Mouse (Mus musculus) skeletal muscle tissue, adult 2 months (tissue): ENCODE data around the gene Iqch.

Experiments
- DNase-seq: peaks from one replicate; pipeline ENCODE4 v3.0.0-alpha.2; 2012; ENCODE audit warnings: low read depth, low spot score

Gene Iqch

DNA sequence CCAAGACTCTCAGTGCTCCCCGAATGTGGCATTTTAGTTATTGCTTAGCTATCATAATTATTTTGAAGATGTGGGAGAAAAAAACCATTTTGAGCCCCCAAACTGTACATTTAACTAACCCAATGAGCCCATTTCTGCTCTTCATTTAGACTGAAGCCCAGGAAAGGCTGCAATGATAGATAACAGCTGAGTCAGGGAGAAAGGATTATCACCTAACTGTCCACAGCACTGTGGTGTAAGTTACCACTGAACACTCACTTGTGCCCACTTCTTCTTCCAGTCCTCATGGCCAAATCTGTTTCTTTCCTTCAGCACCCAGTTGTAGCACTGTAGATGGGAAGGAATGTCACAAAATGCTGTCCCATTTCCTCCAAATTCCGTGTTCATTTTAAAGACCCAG is 106.5 kb downstream of the Iqch start:
- no peak for DNase-seq

GRCm38 (mm10) chr9:63493746-63494145 is 108.5 kb downstream of the Iqch start:
- no peak for DNase-seq

GRCm38 (mm10) chr9:63492291-63492690 is 110.0 kb downstream of the Iqch start:
- no peak for DNase-seq

GRCm38 (mm10) chr9:63490521-63491307 is 111.6 kb downstream of the Iqch start:
- no peak for DNase-seq

DNA sequence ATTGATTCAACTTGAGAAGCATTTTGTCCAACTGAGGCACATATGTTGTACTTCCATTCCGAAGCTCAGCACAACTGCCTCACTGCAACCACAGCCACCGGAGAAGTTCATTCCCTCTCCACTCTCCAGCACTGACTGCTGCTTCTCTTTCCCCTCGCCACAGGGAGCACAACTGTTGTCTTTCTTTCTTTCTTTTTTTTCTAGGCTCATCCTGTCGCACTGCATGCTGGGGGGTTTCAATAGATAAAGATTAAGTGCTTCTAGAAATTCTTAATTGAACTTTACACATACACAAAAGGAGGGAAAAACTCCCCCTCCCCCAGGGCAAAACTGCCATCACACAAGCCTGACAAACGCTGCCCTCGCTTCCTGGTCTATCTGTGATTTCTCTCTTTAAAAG is 113.1 kb downstream of the Iqch start:
- no peak for DNase-seq

- no peak for DNase-seq
These were observed 136.7 kb downstream of the Iqch start for GRCm38 (mm10) chr9:63465561-63465960.

- DNase-seq, result peak; percentile 53
These were observed 140.0 kb downstream of the Iqch start for GRCm38 (mm10) chr9:63462296-63462695.

DNA sequence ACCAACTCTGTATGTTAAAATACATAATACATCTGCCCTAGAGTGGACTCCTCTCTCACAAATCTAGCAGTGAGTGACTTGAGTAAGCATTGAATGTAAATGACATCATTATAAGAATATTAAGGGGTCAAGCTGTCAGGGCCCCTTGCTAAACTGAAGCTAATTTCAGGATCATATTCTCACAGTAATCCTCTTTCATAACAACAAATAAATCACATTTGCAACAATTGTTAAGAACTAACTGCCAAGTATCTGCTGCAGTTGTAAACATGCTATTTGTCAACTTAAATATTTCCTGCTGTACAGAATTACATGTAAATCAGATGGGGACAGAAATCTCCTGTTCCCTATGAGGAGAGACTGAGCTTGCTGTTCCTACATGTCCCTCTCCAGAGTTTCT is 145.9 kb downstream of the Iqch start:
- no peak for DNase-seq

DNA sequence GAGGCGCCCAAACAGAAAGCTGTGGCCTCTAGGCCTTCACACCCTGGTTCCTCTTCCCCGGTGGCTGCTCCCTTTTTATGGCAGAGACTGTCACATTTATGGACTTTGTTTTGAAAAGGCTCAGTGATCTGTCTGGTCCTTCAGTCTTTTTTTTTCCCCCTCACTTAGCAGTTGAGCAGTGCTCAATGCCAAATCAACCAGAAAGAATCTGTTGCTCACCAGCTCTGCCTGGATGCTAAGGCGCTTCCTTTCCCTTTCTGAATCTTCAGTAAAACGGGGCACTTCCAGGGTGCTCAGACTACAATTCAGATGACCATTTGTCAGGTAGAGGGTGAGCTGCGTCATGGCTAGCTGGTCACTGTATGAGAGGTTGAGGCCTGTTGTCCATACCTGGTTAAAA is 148.0 kb downstream of the Iqch start:
- DNase-seq, result no peak

- DNase-seq, result no peak
These were observed 151.7 kb downstream of the Iqch start for GRCm38 (mm10) chr9:63450531-63451030.

DNA sequence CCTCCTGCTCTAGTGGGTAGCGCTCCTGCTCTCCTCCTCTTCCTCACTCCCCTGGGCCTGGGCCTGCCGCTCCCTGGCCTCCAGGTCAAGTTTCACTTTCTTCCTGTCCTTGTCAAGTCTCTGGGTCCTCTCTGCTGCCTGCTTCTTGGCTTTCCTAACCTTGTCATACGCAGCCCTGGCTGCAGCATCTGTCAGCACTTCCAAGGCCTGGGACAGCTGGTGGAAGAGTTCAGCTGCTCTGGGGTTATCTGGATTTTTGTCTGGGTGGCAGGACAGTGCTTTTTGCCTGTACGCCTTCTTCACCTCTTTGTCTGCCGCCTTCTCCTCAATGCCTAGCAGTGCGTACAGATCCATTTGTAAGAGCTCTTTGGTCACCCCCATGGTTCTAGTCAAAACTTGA is 158.6 kb downstream of the Iqch start:
- DNase-seq, result peak; percentile 57

GRCm38 (mm10) chr9:63430652-63431051 is 171.6 kb downstream of the Iqch start:
- no peak for DNase-seq

GRCm38 (mm10) chr9:63421096-63421736 is 181.1 kb downstream of the Iqch start:
- DNase-seq, result no peak

- DNase-seq, result no peak
These were observed 181.9 kb downstream of the Iqch start for GRCm38 (mm10) chr9:63420396-63420795.

GRCm38 (mm10) chr9:63400176-63400575 is 202.1 kb downstream of the Iqch start:
- DNase-seq, result no peak

- DNase-seq, result no peak
These were observed 202.9 kb downstream of the Iqch start for GRCm38 (mm10) chr9:63399463-63399815.

GRCm38 (mm10) chr9:63398611-63399462 is 203.5 kb downstream of the Iqch start, which contains the start of gene 2300009A05Rik:
TSS of gene 2300009A05Rik (minus strand) at chr9:63399246.
- peak; percentile 95 for DNase-seq

DNA sequence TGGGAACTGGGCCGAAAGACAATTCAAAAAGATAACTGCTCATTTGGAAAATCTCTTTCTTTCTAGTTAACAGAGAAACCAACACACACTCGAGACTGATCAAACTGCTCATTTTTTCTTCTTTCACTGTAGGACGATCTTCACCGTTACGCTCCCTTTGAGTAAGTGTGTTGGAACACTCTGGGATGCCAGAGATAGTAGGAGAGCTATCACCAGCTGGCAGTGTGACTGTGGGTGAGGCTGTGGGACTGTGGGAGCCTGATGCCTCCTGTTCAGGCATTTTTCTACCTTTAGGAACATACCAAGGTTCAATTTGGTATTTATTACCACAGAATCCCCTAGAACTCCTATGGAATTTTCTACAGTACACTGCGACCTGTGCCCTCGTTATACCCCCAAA is 206.7 kb downstream of the Iqch start:
- DNase-seq, result no peak

DNA sequence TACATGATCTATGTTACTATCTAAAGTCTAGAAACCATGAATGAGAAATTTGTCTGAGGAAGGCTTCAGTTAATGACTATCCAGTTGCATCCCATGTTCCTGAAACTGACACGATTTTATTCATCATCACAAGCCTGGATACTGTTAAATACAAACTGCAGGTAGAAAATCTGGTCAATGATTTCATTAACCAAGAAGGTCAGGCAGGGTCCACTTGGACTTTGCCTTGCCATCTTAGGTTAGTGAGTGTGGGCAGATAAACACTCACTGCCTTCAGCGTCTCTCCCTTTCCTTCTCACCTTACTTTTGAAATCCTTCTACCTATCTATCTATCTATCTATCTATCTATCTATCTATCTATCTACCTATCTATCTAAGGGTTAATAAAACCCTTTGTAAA is 211.0 kb downstream of the Iqch start:
- DNase-seq, result no peak

DNA sequence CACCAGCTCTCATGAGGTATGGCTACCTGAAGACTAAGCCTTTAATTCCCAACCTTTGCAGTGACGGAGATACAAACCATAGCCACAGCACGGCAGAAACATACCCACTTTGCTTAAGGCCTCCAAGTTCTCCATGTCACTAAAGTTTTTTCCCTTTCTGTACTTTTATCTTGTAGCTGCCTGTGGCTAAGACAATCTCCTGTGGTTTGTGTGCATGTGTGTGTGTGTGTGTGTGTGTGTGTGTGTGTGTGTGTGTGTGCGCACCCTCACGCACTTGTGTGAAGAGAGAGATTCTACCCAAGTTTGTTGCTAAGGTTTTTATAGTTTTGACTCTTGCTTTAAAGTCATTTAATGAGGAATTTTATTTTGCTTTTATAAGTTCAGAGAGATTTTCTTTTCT is 219.5 kb downstream of the Iqch start:
- DNase-seq, result no peak

DNA sequence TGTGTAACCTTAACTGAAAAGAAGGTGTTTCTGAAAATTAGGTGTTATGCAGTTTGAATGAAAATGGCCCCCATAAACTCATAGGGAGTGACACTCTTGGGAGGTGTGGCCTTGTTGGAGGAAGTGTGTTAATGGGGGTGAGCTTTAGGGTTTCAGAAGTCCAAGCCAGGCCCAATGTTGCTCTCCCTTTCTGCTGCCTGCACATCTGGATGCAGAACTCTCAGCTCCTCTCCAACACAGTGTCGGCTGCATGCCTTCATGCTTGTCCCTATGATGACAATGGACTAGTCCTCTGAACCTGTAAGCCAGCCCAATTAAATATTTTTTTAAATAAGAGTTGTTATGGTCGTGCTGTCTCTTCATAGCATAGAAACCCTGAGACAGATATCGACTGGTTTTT is 222.0 kb downstream of the Iqch start:
- DNase-seq, result no peak

DNA sequence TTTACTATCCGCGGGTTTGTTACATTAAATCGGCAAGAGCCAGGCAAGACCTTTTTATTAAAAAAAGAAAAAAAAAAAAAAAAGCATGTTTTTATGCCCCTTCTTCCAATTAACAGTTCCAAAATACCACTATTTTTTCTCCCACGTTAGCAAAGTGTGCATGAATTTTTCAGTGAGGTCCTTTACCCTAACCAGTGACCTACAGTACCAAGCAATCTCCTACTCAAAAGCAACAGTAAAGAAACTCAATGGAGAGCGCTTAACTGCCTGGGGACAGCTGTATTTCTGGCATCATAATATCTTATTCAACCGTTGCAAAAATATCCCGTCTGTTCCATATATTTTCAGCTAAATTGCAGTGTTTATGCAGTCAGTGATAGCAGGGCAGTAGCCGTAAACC is 224.1 kb downstream of the Iqch start:
- DNase-seq, result no peak
